Mouse (Mus musculus) skeletal muscle tissue, adult 2 months (tissue): ENCODE measurements around the gene Scn3a.

Source experiments
- DNase-seq: peaks from one replicate; pipeline ENCODE4 v3.0.0-alpha.2; 2012; ENCODE audit warnings: low read depth, low spot score

Gene Scn3a

DNA sequence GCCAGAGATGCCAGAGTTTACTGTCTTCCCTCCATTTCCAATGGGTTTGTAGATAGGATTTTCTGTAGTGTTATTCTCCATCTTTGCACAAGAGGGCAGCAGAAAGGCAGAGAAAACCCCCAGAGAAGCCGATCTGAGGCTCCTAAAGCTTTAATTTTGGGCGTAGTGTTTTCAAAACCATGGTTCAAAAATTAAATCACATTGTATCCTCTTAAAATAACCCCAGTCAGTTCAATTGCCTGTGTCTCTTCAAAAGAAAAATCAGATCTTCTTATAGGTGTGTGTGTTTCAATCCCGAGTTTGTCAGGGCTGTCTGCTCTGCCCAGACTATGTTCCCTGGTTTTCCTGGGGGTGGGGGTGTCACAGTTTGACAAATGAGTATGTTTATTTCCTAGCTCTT, 153.7 kb downstream of the Scn3a start:
- DNase-seq, result no peak
